Mouse (Mus musculus) ES-Bruce4 (cell line): ENCODE results near the gene Chchd5. TPM values are rescaled to one million over a fixed set of nuclear protein-coding genes. Genes with fewer than 3 reads are reported as not detected.

Source experiments
- H3K27ac ChIP-seq: 2 replicates; pipeline ENCODE4 v1.5.1; 2012; ENCODE audit warnings: low read length, inconsistent platforms; ENCODE audit not compliant: insufficient read depth
- H3K27me3 ChIP-seq: 2 replicates; pipeline ENCODE4 v1.6.1; 2012; ENCODE audit warnings: mild to moderate bottlenecking, low read length, inconsistent platforms; ENCODE audit not compliant: control insufficient read depth, poor library complexity, insufficient read depth, severe bottlenecking
- H3K36me3 ChIP-seq: 2 replicates; pipeline ENCODE4 v1.6.1; 2012; ENCODE audit warnings: inconsistent platforms, mild to moderate bottlenecking, low read length, moderate library complexity; ENCODE audit not compliant: control insufficient read depth, poor library complexity, insufficient read depth, severe bottlenecking
- H3K4me1 ChIP-seq: one replicate; pipeline ENCODE4 v1.8.1; 2011; ENCODE audit warnings: low read length; ENCODE audit not compliant: control insufficient read depth, insufficient read depth
- H3K4me3 ChIP-seq: 2 replicates; pipeline ENCODE4 v1.5.1; 2011; ENCODE audit warnings: low read depth, mild to moderate bottlenecking, low read length
- H3K9ac ChIP-seq: 2 replicates; pipeline ENCODE4 v1.6.1; 2012; ENCODE audit warnings: low read depth, mild to moderate bottlenecking, inconsistent platforms; ENCODE audit not compliant: poor library complexity, severe bottlenecking
- H3K9me3 ChIP-seq: replicated peaks from 2 replicates; pipeline ENCODE4 v1.6.1; 2012; ENCODE audit warnings: mild to moderate bottlenecking, low read length, inconsistent platforms; ENCODE audit not compliant: control insufficient read depth, poor library complexity, insufficient read depth, severe bottlenecking
- CTCF ChIP-seq: IDR thresholded peaks from one replicate; pipeline ENCODE4 v1.8.1; 2011; ENCODE audit warnings: low read depth, low read length
- EP300 ChIP-seq: IDR thresholded peaks from 2 replicates; pipeline ENCODE4 v1.6.1; 2011; ENCODE audit warnings: low read depth, low read length; ENCODE audit not compliant: insufficient read depth
- POLR2A ChIP-seq: IDR thresholded peaks from one replicate; pipeline ENCODE4 v1.8.1; 2011; ENCODE audit warnings: low read length; ENCODE audit not compliant: insufficient read depth
- polyA plus RNA-seq: library from polyadenylated mRNA; stranded (reverse); fragments of >200 nt; gene quantifications from 2 replicates; pipeline ENCODE4 v1.2.4, GENCODE M21; 2011; ENCODE audit warnings: low read depth; ENCODE audit not compliant: missing spikeins, insufficient read depth, insufficient read length

Chchd5 gene
- polyA plus RNA-seq: 43.8 and 46.5 TPM in 2 replicates

DNA sequence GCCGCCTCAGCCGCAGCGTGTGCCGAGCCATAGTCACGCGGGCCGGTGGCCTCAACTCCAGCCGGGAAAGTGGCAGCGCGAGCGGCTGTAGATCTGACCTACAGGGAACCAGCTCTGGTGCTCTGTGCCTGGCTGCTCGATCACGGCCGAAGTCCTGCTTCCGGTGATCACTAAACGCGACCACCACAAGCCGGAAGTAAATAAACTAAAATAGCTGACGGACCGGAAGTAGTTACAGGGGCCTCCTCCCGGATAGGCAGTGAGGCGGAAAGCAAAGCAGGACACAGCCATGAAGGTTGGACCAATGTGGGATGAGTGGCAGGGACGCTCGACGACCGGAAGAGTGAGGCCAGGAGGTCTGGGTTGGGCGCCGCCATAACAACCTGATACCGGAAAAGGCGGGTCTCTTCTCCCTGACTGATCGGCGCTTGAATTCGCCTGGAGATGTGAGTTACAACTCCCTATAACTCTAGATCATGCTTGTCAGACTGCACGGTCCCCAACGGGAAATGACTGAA lies at the start of gene Chchd5:
TSS of gene Chchd5 (plus strand) at position 289 of the 518 bp plus-strand sequence.
- peak within 1 kb of the TSS; percentile 68 for H3K27ac ChIP-seq
- H3K27me3 ChIP-seq: no peaks in the 10 kb centered on the region
- no peak for TF ChIP-seq CTCF
- TF ChIP-seq EP300: 0 out of 2 replicates have a peak, but pooled peaks have one; percentile 6
- H3K4me3 ChIP-seq: peak within 1 kb of the TSS; percentile 95
- peaks cover 42% of the 10 kb centered on the region for H3K36me3 ChIP-seq
- H3K9me3 ChIP-seq: no peaks in the 10 kb centered on the region
- peak within 1 kb of the TSS; percentile 67 for H3K9ac ChIP-seq
- peaks cover 2% of the 10 kb centered on the region for H3K4me1 ChIP-seq

DNA sequence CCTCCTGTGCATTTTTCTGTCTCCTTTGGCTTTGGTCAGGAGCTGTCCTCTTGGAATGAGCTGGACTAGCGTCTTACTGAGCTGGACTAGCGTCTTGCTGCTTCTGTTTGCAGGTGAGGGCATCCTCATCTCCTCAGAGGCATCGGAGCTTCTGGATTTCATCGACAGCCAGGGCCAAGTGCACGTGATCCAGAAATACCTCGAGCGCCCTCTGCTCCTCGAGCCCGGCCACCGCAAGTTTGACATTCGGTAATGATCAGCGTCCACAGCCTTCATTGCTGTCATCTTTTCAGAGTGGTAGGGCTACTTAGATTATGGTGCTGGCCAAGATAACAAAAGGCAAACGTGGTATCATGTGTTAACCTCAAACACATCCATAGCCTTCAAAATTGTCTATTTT lies 48.4 kb upstream of the Chchd5 start:
- TF ChIP-seq POLR2A (no peak), EP300 (no peak), CTCF (peak; percentile 53)
- no peak overlapping the region for H3K4me3 ChIP-seq
- H3K36me3 ChIP-seq: no peaks in the 10 kb centered on the region
- peaks cover 12% of the 10 kb centered on the region for H3K9me3 ChIP-seq
- H3K27me3 ChIP-seq: no peaks in the 10 kb centered on the region
- H3K9ac ChIP-seq: no peak overlapping the region
- no peaks in the 10 kb centered on the region for H3K4me1 ChIP-seq
- H3K27ac ChIP-seq: no peak overlapping the region

DNA sequence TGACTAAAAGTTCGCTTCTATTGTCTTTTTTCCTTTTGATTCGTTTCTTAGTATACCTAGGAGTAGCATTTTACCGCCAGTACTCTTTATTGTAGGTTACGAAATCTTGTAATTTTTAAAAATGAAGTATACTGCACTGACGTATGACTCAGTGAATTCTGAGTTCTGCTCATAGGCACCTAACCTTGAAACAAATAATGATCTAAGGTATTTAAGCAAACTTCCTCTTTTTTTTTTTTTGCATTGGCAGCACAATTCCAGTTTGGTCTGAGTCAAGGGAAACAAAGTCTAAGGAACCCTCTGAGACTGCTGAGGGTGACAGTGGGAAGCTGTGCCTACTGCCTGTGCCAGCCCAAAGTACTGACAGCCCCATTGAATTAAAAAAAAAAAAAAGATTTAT lies 46.0 kb upstream of the Chchd5 start:
- no peak overlapping the region for H3K27ac ChIP-seq
- no peak overlapping the region for H3K9ac ChIP-seq
- no peak overlapping the region for H3K4me3 ChIP-seq
- no peaks in the 10 kb centered on the region for H3K4me1 ChIP-seq
- TF ChIP-seq CTCF (no peak), POLR2A (no peak), EP300 (no peak)
- H3K9me3 ChIP-seq: peaks cover 19% of the 10 kb centered on the region
- 0 out of 2 replicates have a peak, but pooled peaks cover 4% of the 10 kb centered on the region for H3K36me3 ChIP-seq
- H3K27me3 ChIP-seq: no peaks in the 10 kb centered on the region

DNA sequence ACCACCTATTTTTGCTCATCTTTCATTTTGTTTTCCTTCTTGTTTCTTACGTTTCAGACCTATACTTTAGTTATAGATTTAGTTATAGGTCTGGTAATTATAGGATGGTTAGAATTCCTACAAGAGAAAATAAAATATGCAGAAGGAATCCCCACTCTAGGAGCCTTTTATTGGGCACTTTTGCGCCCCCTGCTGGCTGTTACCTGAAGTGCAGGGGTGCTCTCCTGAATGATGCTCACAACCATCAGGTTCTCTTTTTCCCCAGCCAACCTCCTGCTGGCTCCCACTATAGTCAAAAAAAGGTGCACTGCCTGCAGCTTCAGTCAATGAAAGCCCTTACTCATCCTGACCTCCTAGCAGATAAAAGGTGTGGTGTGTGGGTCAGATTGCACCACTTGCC lies 44.5 kb upstream of the Chchd5 start:
- no peaks in the 10 kb centered on the region for H3K27me3 ChIP-seq
- no peak overlapping the region for H3K27ac ChIP-seq
- 0 out of 2 replicates have a peak, but pooled peaks cover 4% of the 10 kb centered on the region for H3K36me3 ChIP-seq
- TF ChIP-seq EP300: no peak
- peak; percentile 33 for TF ChIP-seq CTCF
- H3K4me3 ChIP-seq: no peak overlapping the region
- no peaks in the 10 kb centered on the region for H3K4me1 ChIP-seq
- H3K9me3 ChIP-seq: peaks cover 19% of the 10 kb centered on the region
- no peak overlapping the region for H3K9ac ChIP-seq

DNA sequence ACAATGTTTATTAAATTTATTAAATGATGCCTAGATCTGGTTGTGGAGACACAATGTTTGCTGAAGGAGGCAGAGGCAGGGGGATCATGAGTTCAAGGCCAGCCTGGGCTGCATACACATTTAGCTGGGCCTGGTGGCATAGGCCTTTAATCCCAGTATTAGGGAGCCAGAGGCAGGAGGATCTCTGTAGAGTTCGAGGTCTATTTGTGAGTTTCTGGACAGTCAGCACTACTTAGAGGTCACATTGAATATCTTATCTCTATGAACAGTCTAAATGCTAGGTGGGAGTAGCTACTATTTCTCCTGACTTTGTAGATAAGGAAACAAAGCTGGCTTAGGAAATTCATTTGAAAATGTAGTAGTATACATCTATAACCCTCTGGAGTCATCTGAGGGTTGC lies 42.0 kb upstream of the Chchd5 start:
- peaks cover 19% of the 10 kb centered on the region for H3K9me3 ChIP-seq
- H3K4me1 ChIP-seq: no peaks in the 10 kb centered on the region
- TF ChIP-seq EP300 (no peak), CTCF (no peak), POLR2A (no peak)
- 0 out of 2 replicates have a peak, but pooled peaks cover 4% of the 10 kb centered on the region for H3K36me3 ChIP-seq
- H3K27me3 ChIP-seq: no peaks in the 10 kb centered on the region
- no peak overlapping the region for H3K9ac ChIP-seq
- no peak overlapping the region for H3K27ac ChIP-seq
- H3K4me3 ChIP-seq: no peak overlapping the region

DNA sequence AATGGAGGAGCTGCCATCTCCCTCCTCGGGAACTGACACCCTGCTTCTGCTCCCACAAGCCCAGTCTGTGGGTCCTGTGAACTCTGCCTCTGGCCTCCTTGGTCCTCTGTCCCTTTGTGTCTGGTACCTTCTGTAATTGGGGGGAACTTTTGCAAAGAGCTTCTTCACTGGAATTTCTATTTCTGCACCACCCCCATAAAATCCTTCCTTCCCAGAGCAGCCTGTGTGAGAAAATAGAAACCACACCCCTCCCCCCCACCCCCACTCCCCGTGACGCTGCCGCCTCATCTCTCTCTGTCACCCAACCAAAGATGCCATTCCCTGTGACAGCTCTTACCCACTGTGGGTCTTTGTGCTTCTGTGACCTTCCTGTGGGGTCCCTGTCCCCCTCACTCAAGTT lies 39.1 kb upstream of the Chchd5 start:
- H3K9ac ChIP-seq: no peak overlapping the region
- no peak overlapping the region for H3K27ac ChIP-seq
- TF ChIP-seq EP300: no peak
- no peak for TF ChIP-seq POLR2A
- no peak for TF ChIP-seq CTCF
- H3K4me3 ChIP-seq: no peak overlapping the region
- peaks cover 13% of the 10 kb centered on the region for H3K9me3 ChIP-seq
- H3K36me3 ChIP-seq: 0 out of 2 replicates have a peak, but pooled peaks cover 4% of the 10 kb centered on the region
- no peaks in the 10 kb centered on the region for H3K4me1 ChIP-seq
- no peaks in the 10 kb centered on the region for H3K27me3 ChIP-seq
